Mouse (Mus musculus) retina, postnatal 7 days (tissue): ENCODE results near the gene Plcl1.
A peak's percentile ranks its signal among the peaks of the same experiment; 100 is the strongest.

Experiments used
- DNase-seq: peaks from one replicate; pipeline ENCODE4 v3.0.0-alpha.2; 2012; ENCODE audit warnings: low read depth, low spot score

The Plcl1 gene

GRCm38 (mm10) chr1:55702106-55702505 is 296.4 kb downstream of the Plcl1 start:
- no peak for DNase-seq

DNA sequence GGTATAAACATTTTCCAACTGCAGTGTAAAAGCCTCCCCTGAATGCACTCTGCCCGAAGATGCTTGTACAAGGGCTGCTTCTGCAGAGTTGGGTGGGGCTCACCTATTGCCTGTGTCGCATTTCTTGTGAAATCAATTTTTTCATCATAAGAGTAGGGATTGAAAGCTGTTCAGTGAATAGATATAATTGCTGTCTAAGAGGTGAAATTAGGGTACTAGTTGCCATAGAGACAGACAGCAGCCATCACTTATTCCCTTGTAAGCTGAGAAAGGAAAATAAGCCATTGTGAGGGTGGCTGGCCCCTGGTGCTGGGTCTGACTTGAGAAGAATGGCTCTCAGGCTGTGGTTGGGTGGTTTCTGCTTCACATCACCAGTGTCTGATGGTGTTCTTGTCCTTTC is 299.0 kb downstream of the Plcl1 start:
- DNase-seq: no peak

DNA sequence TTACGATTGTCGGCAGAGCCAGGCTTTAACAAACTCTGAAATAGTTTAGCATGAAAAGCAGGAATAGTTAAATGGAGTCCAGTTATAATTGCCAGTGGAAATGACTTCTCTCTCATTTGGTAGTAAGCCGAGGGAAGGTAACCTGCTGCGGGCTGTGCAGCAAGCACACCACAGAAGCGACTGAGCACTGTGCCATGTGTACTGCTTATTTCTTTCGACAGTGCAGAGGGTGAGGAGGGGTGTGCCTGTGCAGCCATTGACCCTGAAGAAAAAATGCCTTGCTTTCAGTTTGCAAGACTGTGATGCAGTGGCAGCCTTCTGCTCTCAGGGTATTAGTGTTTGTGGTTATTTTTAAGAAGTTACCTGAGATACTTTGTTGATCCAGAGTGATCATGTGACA is 299.5 kb downstream of the Plcl1 start:
- DNase-seq: no peak

DNA sequence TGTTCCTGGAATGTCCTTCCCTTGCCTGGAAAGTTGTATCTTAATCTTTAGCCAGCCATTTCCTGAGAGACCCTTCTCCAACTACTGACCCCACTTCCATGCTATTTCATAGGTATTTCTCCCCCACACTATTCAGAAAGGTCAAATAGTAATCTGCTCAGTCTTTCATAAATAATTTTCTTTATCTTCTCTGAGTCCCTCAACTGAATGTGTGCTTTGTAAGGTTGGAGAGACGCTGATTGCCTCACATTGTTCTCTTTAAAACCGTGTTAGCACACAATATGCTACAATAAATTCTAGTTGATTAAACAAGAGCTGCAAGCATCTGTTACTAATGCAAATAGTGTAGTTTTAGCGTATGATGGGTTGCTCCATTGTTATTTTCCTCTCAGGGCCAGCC is 300.0 kb downstream of the Plcl1 start:
- no peak for DNase-seq

DNA sequence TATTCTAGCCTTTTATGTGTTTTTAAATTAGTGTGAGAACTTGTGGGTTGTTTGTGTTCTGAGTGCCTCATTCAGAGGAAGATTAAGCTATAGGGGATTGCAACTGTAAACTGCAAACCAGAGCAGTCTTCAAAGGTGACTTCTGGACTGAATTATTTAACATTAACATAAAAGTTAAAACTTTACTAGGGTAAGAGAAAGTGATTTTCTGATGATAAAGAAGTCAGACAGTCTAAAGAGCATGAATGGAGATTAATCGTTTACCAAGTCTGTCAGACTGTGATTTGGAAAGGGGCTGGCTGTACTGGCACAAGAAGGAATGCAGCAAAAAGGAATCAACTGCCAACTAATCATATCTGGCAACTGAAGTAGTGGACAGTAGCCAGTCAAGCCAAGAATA is 301.2 kb downstream of the Plcl1 start:
- DNase-seq: no peak

DNA sequence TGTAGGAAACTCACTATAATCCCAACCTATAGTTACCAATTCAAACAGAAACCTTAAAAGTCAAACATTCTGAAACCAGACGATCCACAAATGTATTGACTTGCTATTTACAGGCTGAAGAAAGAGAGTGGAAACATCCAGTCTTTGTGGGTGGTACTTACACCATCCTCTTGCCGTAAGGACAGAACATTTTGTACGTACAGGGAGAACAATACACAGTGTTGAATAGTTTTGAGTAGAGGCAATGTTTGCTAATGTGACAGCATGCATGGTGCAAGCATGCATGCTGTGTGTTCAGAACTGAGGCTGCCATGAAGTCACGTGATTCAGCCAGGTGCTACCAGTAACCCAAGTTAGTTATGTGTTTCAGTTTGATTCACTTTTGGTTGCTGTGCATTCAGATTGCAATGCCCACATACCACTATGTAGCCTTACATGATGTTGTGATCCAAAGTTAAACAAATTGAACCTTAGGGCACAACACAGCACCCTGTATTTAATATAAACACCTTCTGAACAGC is 311.6 kb downstream of the Plcl1 start:
- no peak for DNase-seq

GRCm38 (mm10) chr1:55725428-55725827 is 319.7 kb downstream of the Plcl1 start:
- DNase-seq: no peak

DNA sequence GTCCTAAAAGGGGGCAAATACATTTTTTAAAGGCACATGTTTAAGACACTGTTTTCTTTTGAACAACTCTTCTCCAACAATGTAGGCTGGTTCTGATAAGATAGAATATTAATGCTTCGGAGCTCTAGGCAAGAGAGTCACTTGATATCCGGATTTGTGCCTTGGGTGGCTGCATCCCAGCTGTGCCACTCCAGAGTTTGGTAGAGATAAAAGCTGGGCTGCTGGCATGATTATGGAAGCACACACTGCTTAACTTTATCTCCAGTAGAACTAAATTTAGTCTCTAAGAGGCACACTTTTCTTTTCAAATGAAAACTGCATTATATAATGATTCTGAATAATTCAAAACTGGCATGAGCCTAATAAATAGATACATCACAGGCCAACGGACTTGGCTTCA is 323.6 kb downstream of the Plcl1 start:
- no peak for DNase-seq

DNA sequence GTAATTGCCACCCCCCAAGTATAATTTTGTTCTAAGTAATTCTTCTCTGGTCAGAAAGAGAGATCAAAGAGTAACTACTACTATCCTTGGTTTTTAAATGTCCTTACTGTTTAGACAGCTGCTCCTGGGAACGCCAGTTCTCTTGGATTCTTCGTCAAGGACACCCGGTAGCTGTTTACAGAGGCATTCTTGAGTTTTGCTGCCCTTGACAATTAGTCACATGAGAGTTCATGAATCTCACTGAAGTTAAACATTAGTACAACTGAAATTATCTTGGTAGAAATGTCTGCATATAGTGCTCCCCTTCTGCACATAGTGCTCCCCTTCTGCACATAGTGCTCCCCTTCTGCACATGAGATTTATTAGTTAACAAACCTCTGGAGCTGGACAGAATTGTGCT is 327.2 kb downstream of the Plcl1 start:
- no peak for DNase-seq

- peak; percentile 74 for DNase-seq
Observed at GRCm38 (mm10) chr1:55736054-55736740, 330.5 kb downstream of the Plcl1 start.

- DNase-seq: no peak
Observed at GRCm38 (mm10) chr1:55736762-55737288, 331.1 kb downstream of the Plcl1 start.

DNA sequence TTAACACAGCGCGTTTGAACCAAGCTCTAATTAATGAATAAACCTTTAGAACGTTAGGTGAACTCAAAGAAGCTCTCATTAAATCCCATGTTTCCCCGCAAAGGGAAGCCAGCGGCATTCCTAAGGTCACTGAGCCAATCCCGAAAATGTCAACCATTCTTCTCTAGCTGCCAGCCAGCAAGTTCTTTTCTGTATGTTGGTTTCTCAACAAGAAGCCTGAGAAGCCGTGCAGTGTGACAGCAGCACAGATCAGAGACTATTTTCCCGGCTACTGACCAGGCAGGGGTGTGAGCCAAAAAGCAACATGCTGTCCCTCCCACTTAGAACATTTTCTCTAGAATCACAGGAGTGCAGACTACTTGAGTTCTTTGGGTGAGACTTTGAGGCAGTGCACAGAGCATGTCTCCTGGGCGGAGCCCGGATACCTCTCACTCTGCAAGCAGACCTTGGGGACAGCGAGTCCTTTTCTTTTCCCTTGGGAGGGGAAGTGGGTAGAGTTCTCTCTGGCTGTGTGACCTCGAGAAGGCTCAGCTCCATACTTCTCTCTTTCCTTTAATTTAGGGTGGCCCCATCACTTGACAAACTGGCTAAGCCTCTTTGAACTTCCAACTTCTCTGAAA is 333.1 kb downstream of the Plcl1 start:
- no peak for DNase-seq

DNA sequence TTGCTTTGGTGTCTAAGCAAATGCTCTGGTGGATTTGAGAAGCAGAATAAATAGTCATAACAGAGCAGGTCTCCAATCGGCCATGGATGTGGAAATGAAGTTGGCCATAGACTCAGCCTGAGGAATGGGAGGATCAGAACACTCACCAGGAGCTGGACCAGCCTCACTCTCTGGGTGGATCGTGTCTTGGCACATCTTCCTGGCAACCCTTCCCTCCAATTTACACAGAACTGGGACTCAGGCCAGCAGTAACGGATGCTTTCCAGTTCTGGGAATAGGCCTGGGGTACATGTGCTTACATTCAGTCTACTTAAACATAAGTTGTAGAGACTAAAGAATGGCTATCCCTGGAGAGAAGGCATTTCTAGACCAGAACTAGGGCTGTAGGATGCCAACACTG is 336.2 kb downstream of the Plcl1 start:
- no peak for DNase-seq

GRCm38 (mm10) chr1:55748516-55748915 is 342.8 kb downstream of the Plcl1 start:
- DNase-seq: no peak

DNA sequence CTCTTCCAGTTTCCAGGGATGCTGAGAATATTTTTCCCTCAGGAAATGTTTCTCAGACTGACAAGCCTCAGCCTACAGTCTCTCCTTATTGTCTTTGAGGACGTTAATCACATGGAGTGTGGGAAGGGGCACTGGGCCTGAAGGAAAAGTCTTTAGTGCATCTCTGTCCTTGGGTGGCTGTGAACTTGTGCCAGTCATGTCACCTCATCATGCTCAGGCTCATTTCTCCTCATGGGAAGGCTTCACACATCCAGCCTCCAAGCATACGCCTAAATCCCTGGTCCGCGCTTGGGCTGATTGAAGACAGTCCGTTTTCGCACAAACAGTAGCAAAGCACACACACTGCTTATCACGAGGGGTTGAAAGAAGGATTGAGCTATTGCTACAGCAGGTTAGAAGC is 344.0 kb downstream of the Plcl1 start:
- no peak for DNase-seq

- DNase-seq: peak; percentile 28
Observed at GRCm38 (mm10) chr1:55755742-55756141, 350.0 kb downstream of the Plcl1 start.

GRCm38 (mm10) chr1:55762284-55762683 is 356.6 kb downstream of the Plcl1 start:
- no peak for DNase-seq

GRCm38 (mm10) chr1:55763171-55763570 is 357.4 kb downstream of the Plcl1 start:
- DNase-seq: no peak

DNA sequence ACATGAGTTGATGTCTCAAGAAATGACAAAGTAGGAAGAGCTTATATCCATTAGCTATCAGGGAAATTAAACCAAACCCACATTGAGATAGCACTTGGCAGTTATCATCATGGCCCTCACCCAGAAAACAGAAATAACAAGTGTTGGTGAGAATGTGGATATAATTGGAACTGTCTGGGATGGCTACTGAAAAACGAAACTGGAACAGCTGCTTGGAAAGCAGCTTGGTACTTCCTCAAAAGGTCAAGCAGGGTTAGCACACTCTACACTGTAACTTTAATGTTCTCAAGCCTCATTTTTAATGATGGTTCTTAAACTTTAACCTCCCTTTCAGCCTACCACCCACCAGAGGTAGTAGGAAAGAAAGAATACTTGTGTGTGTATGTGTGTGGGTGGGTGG is 361.0 kb downstream of the Plcl1 start:
- no peak for DNase-seq

GRCm38 (mm10) chr1:55770072-55770785 is 364.5 kb downstream of the Plcl1 start:
- no peak for DNase-seq

GRCm38 (mm10) chr1:55792817-55793216 is 387.1 kb downstream of the Plcl1 start:
- DNase-seq: no peak
